Mouse (Mus musculus) splenic B cell, adult 2 months (primary cell): ENCODE results near the gene Mon2.

Experiments
- DNase-seq: peaks from one replicate; pipeline ENCODE4 v3.0.0-alpha.2; 2011; ENCODE audit warnings: low read depth, low spot score
- H3K27me3 ChIP-seq: 2 replicates; pipeline ENCODE4 v1.6.1; 2012; ENCODE audit warnings: mild to moderate bottlenecking, low read length, moderate library complexity, mixed read lengths; ENCODE audit not compliant: control insufficient read depth, poor library complexity, insufficient read depth, severe bottlenecking
- H3K36me3 ChIP-seq: 2 replicates; pipeline ENCODE4 v1.6.1; 2012; ENCODE audit warnings: mild to moderate bottlenecking, low read length, moderate library complexity, mixed read lengths; ENCODE audit not compliant: control insufficient read depth, poor library complexity, insufficient read depth, severe bottlenecking

Mon2 gene

DNA sequence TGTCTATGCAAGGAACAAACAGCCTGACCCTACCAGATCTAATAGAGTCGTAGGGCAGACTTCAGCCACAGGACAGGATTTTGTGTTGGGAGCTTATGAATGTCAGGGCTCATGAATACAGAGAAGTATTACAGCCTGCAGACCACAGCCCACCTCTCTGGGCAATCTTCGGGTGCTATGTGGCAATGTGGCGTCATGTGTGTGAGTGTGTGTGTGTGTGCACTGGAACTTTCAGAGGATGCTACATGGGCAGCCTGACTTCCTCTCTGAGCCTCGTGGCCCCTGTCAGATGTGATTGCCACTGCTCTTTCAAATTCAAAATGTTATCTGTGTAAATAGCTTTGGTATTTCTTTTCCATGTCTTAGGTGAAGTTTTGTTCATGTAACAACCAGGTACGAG lies 131.4 kb downstream of the Mon2 start:
- no peak for DNase-seq
- Histone ChIP-seq H3K27me3 (no peaks in the 10 kb centered on the region), H3K36me3 (no peaks in the 10 kb centered on the region)

DNA sequence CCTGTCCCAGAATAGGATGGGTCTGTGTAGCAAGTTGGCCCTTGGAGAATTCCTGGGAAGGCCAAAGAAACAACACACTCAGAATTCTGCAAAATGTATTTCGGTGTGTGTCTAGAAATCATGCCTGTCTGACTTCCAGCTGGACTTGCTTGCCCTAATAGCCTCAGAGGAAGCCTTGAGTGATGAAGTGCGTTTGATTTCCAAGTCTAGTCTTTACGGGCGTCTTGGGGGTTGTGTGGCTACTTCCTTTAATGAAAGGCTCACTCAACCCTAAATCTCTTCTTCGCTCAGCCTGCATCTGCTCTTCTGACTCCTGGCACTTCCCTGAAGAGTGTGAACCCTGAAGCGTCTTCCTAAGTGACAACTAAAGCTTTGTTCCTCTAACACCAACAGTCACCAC lies 132.5 kb downstream of the Mon2 start:
- H3K36me3 ChIP-seq: no peaks in the 10 kb centered on the region
- no peak for DNase-seq
- H3K27me3 ChIP-seq: no peaks in the 10 kb centered on the region

DNA sequence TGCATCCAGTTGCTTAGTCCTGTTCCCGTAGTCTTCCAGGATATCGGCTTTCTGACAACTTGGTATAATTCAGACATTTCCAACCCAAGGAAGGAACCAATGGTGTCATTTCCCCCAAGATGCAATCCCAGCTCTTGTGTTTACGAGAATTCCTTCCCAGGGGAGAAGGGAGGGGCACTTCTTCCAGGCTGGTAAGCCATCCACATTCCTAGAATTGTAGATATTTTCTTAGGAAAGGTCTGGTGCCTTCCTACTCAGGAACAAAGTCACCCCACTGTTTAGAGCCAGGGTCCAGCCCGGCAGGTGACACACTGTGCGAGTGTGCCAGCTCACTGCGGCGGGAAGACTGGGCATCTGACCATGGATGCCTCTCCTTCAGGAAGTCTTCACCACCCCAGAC lies 133.5 kb downstream of the Mon2 start:
- DNase-seq: no peak
- no peaks in the 10 kb centered on the region for H3K36me3 ChIP-seq

More for the DNA sequence above, 133.5 kb downstream of the Mon2 start:
- no peaks in the 10 kb centered on the region for H3K27me3 ChIP-seq
